Mouse (Mus musculus) stomach, postnatal 0 days (tissue): Measurements from ENCODE around the gene Fbxo31. TPM values are rescaled to one million over a fixed set of nuclear protein-coding genes. Genes with fewer than 3 reads are reported as not detected.

Experiments used
- ATAC-seq: fragments of 200-750 bp; cut with Nextera tagmentation; 2 replicates; pipeline ENCODE4 v1.8.0; 2017; ENCODE audit not compliant: low FRiP score, low TSS enrichment
- DNase-seq: peaks from one replicate; pipeline ENCODE4 v3.0.0-alpha.2; 2016; ENCODE audit warnings: low spot score
- H3K27ac ChIP-seq: fragments of 300-500 bp; sonication (generic); replicated peaks from 2 replicates; pipeline ENCODE4 v1.5.1; 2014; ENCODE audit warnings: mild to moderate bottlenecking, control low read depth
- H3K27me3 ChIP-seq: fragments of 300-500 bp; sonication (generic); 2 replicates; pipeline ENCODE4 v1.6.1; 2014; ENCODE audit warnings: low read length; ENCODE audit not compliant: control insufficient read depth, insufficient read depth
- H3K36me3 ChIP-seq: fragments of 300-500 bp; sonication (generic); 2 replicates; pipeline ENCODE4 v1.6.1; 2014; ENCODE audit warnings: low read length, mixed read lengths; ENCODE audit not compliant: control insufficient read depth, insufficient read depth
- H3K4me1 ChIP-seq: fragments of 300-500 bp; sonication (generic); replicated peaks from 2 replicates; pipeline ENCODE4 v1.6.1; 2014; ENCODE audit warnings: antibody characterized with exemption; ENCODE audit not compliant: control insufficient read depth, insufficient read depth
- H3K4me2 ChIP-seq: fragments of 300-500 bp; sonication (generic); replicated peaks from 2 replicates; pipeline ENCODE4 v1.6.1; 2014; ENCODE audit warnings: low read depth, mild to moderate bottlenecking, control low read depth, moderate library complexity
- H3K4me3 ChIP-seq: fragments of 300-500 bp; sonication (generic); 2 replicates; pipeline ENCODE4 v1.5.1; 2014; ENCODE audit warnings: low read depth, low read length, control low read depth
- H3K9ac ChIP-seq: fragments of 300-500 bp; sonication (generic); 2 replicates; pipeline ENCODE4 v1.6.1; 2014; ENCODE audit warnings: mild to moderate bottlenecking, low read length, control low read depth, mixed read lengths
- H3K9me3 ChIP-seq: fragments of 300-500 bp; sonication (generic); 2 replicates; pipeline ENCODE4 v1.6.1; 2016; ENCODE audit warnings: low read length; ENCODE audit not compliant: control insufficient read depth
- CTCF ChIP-seq: IDR thresholded peaks from 2 replicates; pipeline ENCODE4 v1.5.1; 2016; ENCODE audit warnings: antibody characterized with exemption, low read depth, mild to moderate bottlenecking, moderate library complexity
- EP300 ChIP-seq: optimal IDR thresholded peaks from 2 replicates; pipeline ENCODE3; 2016; ENCODE audit warnings: antibody characterized with exemption
- WGBS: fragments of 180-500 bp; shearing (Covaris S2); extraction: QIAGEN DNeasy Blood & Tissue Kit; methylation state at CpG from one replicate; pipeline ENCODE4 v1.1.7; 2014; 5-methylcytosine and 5-hydroxymethylcytosine counted together
- polyA plus RNA-seq: library from polyadenylated mRNA; unstranded; fragments of >200 nt; fragmentation: Nextera tagmentation; extraction: Ambion mirVana; gene quantifications from 2 replicates; pipeline ENCODE4 v1.2.1, GENCODE M21; 2015

Fbxo31 gene
- polyA plus RNA-seq, 1 experiment from 2014 or later: 10.0 TPM

GRCm38 (mm10) chr8:121553831-121554475 lies 24.7 kb downstream of the Fbxo31 start:
- Histone ChIP-seq H3K9me3 (no peaks in the 10 kb centered on the region), H3K36me3 (peaks cover 13% of the 10 kb centered on the region; the same call in 1 of the 2 replicates), H3K4me1 (no peaks in the 10 kb centered on the region), H3K27ac (no peak overlapping the region), H3K4me3 (no peak overlapping the region), H3K4me2 (no peak overlapping the region), H3K27me3 (no peaks in the 10 kb centered on the region), H3K9ac (no peak overlapping the region)
- no peak for ATAC-seq
- 91% methylated on average over 32 of the region's 32 CpGs for WGBS
- TF ChIP-seq CTCF (no peak), EP300 (no peak)
- DNase-seq: no peak

DNA sequence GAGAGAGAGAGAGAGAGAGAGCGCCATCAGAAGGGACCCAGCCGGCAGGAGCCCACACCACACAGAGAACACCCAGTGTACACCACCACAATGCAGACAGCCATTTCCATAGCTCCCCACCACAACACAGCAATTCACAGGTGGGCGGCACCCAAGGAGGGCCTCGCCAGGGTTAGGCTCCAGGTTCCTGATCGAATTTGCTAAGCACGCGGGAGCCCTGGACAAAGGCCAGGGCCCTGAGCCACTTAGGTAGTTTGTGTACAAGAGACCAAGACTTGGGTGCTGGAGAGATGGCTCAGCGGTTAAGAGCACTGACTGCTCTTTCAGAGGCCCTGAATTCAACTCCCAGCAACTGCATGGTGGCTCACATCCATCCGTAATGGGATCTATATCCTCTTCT lies 26.1 kb downstream of the Fbxo31 start:
- H3K9ac ChIP-seq: no peak overlapping the region
- no peaks in the 10 kb centered on the region for H3K4me1 ChIP-seq
- H3K36me3 ChIP-seq: peaks cover 11% of the 10 kb centered on the region; the same call in 1 of the 2 replicates
- no peak for ATAC-seq
- TF ChIP-seq EP300 (no peak), CTCF (no peak)
- 71% methylated on average over 8 of the region's 9 CpGs for WGBS
- H3K27me3 ChIP-seq: no peaks in the 10 kb centered on the region
- no peak overlapping the region for H3K4me2 ChIP-seq
- DNase-seq: no peak
- H3K4me3 ChIP-seq: no peak overlapping the region
- H3K9me3 ChIP-seq: no peaks in the 10 kb centered on the region
- H3K27ac ChIP-seq: no peak overlapping the region

GRCm38 (mm10) chr8:121551065-121551985 lies 27.3 kb downstream of the Fbxo31 start:
- Histone ChIP-seq H3K36me3 (peaks cover 11% of the 10 kb centered on the region; the same call in 1 of the 2 replicates), H3K27me3 (no peaks in the 10 kb centered on the region), H3K4me1 (no peaks in the 10 kb centered on the region), H3K27ac (no peak overlapping the region), H3K9ac (no peak overlapping the region), H3K4me2 (no peak overlapping the region), H3K9me3 (no peaks in the 10 kb centered on the region), H3K4me3 (no peak overlapping the region)
- DNase-seq (no peak), ATAC-seq (no peak)
- no peak for TF ChIP-seq EP300
- no peak for TF ChIP-seq CTCF
- WGBS: 62% methylated on average over 24 of the region's 24 CpGs

GRCm38 (mm10) chr8:121550056-121550455 lies 28.6 kb downstream of the Fbxo31 start:
- TF ChIP-seq EP300 (no peak), CTCF (no peak)
- Histone ChIP-seq H3K36me3 (0 out of 2 replicates have a peak, but pooled peaks cover 8% of the 10 kb centered on the region), H3K9me3 (no peaks in the 10 kb centered on the region), H3K27me3 (no peaks in the 10 kb centered on the region), H3K4me1 (no peaks in the 10 kb centered on the region), H3K4me2 (no peak overlapping the region), H3K4me3 (no peak overlapping the region), H3K9ac (no peak overlapping the region), H3K27ac (no peak overlapping the region)
- 75% methylated on average over 6 of the region's 6 CpGs for WGBS
- ATAC-seq: no peak
- no peak for DNase-seq

GRCm38 (mm10) chr8:121547132-121547531 lies 31.5 kb downstream of the Fbxo31 start:
- H3K9ac ChIP-seq: no peak overlapping the region
- TF ChIP-seq EP300 (no peak), CTCF (peak; percentile 94)
- no peaks in the 10 kb centered on the region for H3K9me3 ChIP-seq
- H3K27me3 ChIP-seq: no peaks in the 10 kb centered on the region
- 0 out of 2 replicates have a peak, but pooled peaks cover 5% of the 10 kb centered on the region for H3K36me3 ChIP-seq
- no peak overlapping the region for H3K27ac ChIP-seq
- DNase-seq (peak; percentile 80), ATAC-seq (peak; percentile 31; the same call in 1 of the 2 replicates)
- no peak overlapping the region for H3K4me2 ChIP-seq
- no peak overlapping the region for H3K4me3 ChIP-seq
- WGBS: 8% methylated on average over 7 of the region's 7 CpGs
- H3K4me1 ChIP-seq: no peaks in the 10 kb centered on the region

DNA sequence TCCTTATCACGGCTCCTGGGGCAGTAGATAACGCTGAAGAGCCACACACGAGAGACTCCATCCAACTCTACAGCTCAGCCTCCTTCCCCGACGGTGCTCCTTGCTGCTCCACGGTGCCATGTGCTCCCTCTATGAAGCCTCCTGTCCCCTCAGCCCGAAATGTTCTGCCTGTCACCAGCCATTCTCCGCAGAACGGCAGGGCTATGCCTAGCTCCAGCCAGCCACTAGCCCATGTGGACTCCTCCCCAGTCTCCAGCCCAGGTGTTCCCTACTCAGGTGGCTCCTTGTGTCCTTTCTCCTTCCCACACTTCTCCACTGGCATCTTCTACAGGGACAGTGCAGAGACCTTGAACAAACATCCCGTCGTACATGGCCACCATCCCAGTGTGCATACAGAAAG lies 33.7 kb downstream of the Fbxo31 start:
- Histone ChIP-seq H3K4me1 (no peaks in the 10 kb centered on the region), H3K4me2 (no peak overlapping the region), H3K4me3 (no peak overlapping the region), H3K9ac (no peak overlapping the region), H3K27ac (no peak overlapping the region), H3K9me3 (no peaks in the 10 kb centered on the region), H3K27me3 (no peaks in the 10 kb centered on the region), H3K36me3 (no peaks in the 10 kb centered on the region)
- TF ChIP-seq EP300 (no peak), CTCF (no peak)
- WGBS: 67% methylated on average over 11 of the region's 11 CpGs
- ATAC-seq (no peak), DNase-seq (no peak)
